Mouse (Mus musculus) ES-Bruce4 (cell line): ENCODE results near the gene Dot1l. TPM values are rescaled to one million over a fixed set of nuclear protein-coding genes. Genes with fewer than 3 reads are reported as not detected.

Experiments
- H3K27ac ChIP-seq: 2 replicates; pipeline ENCODE4 v1.5.1; 2012; ENCODE audit warnings: low read length, inconsistent platforms; ENCODE audit not compliant: insufficient read depth
- H3K27me3 ChIP-seq: 2 replicates; pipeline ENCODE4 v1.6.1; 2012; ENCODE audit warnings: mild to moderate bottlenecking, low read length, inconsistent platforms; ENCODE audit not compliant: control insufficient read depth, poor library complexity, insufficient read depth, severe bottlenecking
- H3K36me3 ChIP-seq: 2 replicates; pipeline ENCODE4 v1.6.1; 2012; ENCODE audit warnings: inconsistent platforms, mild to moderate bottlenecking, low read length, moderate library complexity; ENCODE audit not compliant: control insufficient read depth, poor library complexity, insufficient read depth, severe bottlenecking
- H3K4me1 ChIP-seq: one replicate; pipeline ENCODE4 v1.8.1; 2011; ENCODE audit warnings: low read length; ENCODE audit not compliant: control insufficient read depth, insufficient read depth
- H3K4me3 ChIP-seq: 2 replicates; pipeline ENCODE4 v1.5.1; 2011; ENCODE audit warnings: low read depth, mild to moderate bottlenecking, low read length
- H3K9ac ChIP-seq: 2 replicates; pipeline ENCODE4 v1.6.1; 2012; ENCODE audit warnings: low read depth, mild to moderate bottlenecking, inconsistent platforms; ENCODE audit not compliant: poor library complexity, severe bottlenecking
- H3K9me3 ChIP-seq: replicated peaks from 2 replicates; pipeline ENCODE4 v1.6.1; 2012; ENCODE audit warnings: mild to moderate bottlenecking, low read length, inconsistent platforms; ENCODE audit not compliant: control insufficient read depth, poor library complexity, insufficient read depth, severe bottlenecking
- CTCF ChIP-seq: IDR thresholded peaks from one replicate; pipeline ENCODE4 v1.8.1; 2011; ENCODE audit warnings: low read depth, low read length
- EP300 ChIP-seq: IDR thresholded peaks from 2 replicates; pipeline ENCODE4 v1.6.1; 2011; ENCODE audit warnings: low read depth, low read length; ENCODE audit not compliant: insufficient read depth
- POLR2A ChIP-seq: IDR thresholded peaks from one replicate; pipeline ENCODE4 v1.8.1; 2011; ENCODE audit warnings: low read length; ENCODE audit not compliant: insufficient read depth
- polyA plus RNA-seq: library from polyadenylated mRNA; stranded (reverse); fragments of >200 nt; gene quantifications from 2 replicates; pipeline ENCODE4 v1.2.4, GENCODE M21; 2011; ENCODE audit warnings: low read depth; ENCODE audit not compliant: missing spikeins, insufficient read depth, insufficient read length

Dot1l gene
- polyA plus RNA-seq, 1 experiment: 42.6 TPM

GRCm38 (mm10) chr10:80843087-80843930, 88.3 kb downstream of the Dot1l start:
- H3K27ac ChIP-seq: no peak overlapping the region

GRCm38 (mm10) chr10:80843931-80844547, 89.0 kb downstream of the Dot1l start, which contains the start of gene Lingo3:
Gene Lingo3, minus strand, starts transcription at chr10:80844039.
- peaks cover 3% of the 10 kb centered on the region for H3K4me1 ChIP-seq
- no peak for TF ChIP-seq POLR2A
- no peak for TF ChIP-seq CTCF
- no peak for TF ChIP-seq EP300
- peak within 1 kb of the TSS; percentile 52 for H3K4me3 ChIP-seq
- no peaks in the 10 kb centered on the region for H3K27me3 ChIP-seq
- H3K27ac ChIP-seq: no peak within 1 kb of the TSS
- H3K9me3 ChIP-seq: no peaks in the 10 kb centered on the region
- H3K9ac ChIP-seq: peak within 1 kb of the TSS; percentile 63
- no peaks in the 10 kb centered on the region for H3K36me3 ChIP-seq

More at GRCm38 (mm10) chr10:80843087-80843930, 88.3 kb downstream of the Dot1l start:
- Histone ChIP-seq H3K4me3 (peak overlapping the region; percentile 52), H3K27me3 (no peaks in the 10 kb centered on the region), H3K36me3 (no peaks in the 10 kb centered on the region), H3K9ac (peak overlapping the region; percentile 63), H3K9me3 (no peaks in the 10 kb centered on the region), H3K4me1 (peaks cover 3% of the 10 kb centered on the region)
- TF ChIP-seq CTCF: no peak
- no peak for TF ChIP-seq EP300
- no peak for TF ChIP-seq POLR2A

Other genes with a start within 250 kb of the Dot1l start
- 1.2 and 1.6 TPM in 2 replicates for gene Atp8b3, start 216.1 kb upstream of the Dot1l start, polyA plus RNA-seq
- gene Rexo1, start 193.6 kb upstream of the Dot1l start, polyA plus RNA-seq: 29.5 and 32.8 TPM in 2 replicates
- gene Klf16, start 177.9 kb upstream of the Dot1l start, polyA plus RNA-seq: 24.9 TPM in 2 replicates
- 35.8 and 49.5 TPM in 2 replicates for gene Abhd17a, start 164.9 kb upstream of the Dot1l start, polyA plus RNA-seq
- gene Scamp4, start 152.3 kb upstream of the Dot1l start, polyA plus RNA-seq: 58.4 and 68.9 TPM in 2 replicates
- 3.6 and 5.4 TPM in 2 replicates for gene Adat3, start 152.3 kb upstream of the Dot1l start, polyA plus RNA-seq
- 2.4 and 2.8 TPM in 2 replicates for gene Gm49322, start 149.2 kb upstream of the Dot1l start, polyA plus RNA-seq
- gene Csnk1g2, start 132.4 kb upstream of the Dot1l start, polyA plus RNA-seq: 82.7 and 84.6 TPM in 2 replicates
- gene Btbd2, start 98.1 kb upstream of the Dot1l start, polyA plus RNA-seq: 45.6 and 47.1 TPM in 2 replicates
- 54.6 and 57.4 TPM in 2 replicates for gene Mknk2, start 77.1 kb upstream of the Dot1l start, polyA plus RNA-seq
- 17.5 and 19.8 TPM in 2 replicates for gene Mob3a, start 53.2 kb upstream of the Dot1l start, polyA plus RNA-seq
- 7.2 and 9.6 TPM in 2 replicates for gene Izumo4, start 53.0 kb upstream of the Dot1l start, polyA plus RNA-seq
- 53.8 and 55.2 TPM in 2 replicates for gene Ap3d1, start 12.9 kb upstream of the Dot1l start, polyA plus RNA-seq
- 90.1 and 100 TPM in 2 replicates for gene Sf3a2, start 43.0 kb downstream of the Dot1l start, polyA plus RNA-seq
- 73.5 and 81.6 TPM in 2 replicates for gene Plekhj1, start 43.4 kb downstream of the Dot1l start, polyA plus RNA-seq
- gene Amh, start 50.0 kb downstream of the Dot1l start, polyA plus RNA-seq: 0.40 TPM in 1 of 2 replicates, not detected in the other
- gene Jsrp1, start 58.3 kb downstream of the Dot1l start, polyA plus RNA-seq: 0.85 TPM in 1 of 2 replicates, not detected in the other
- gene Oaz1, start 71.5 kb downstream of the Dot1l start, polyA plus RNA-seq: 471 and 498 TPM in 2 replicates
- gene Lingo3, start 88.8 kb downstream of the Dot1l start, polyA plus RNA-seq: 1.2 and 2.4 TPM in 2 replicates
- 105 and 135 TPM in 2 replicates for gene Lsm7, start 100.0 kb downstream of the Dot1l start, polyA plus RNA-seq
- 5.9 and 7.6 TPM in 2 replicates for gene Sppl2b, start 100.1 kb downstream of the Dot1l start, polyA plus RNA-seq
- 0.22 TPM in 1 of 2 replicates, not detected in the other for gene Tmprss9, start 116.6 kb downstream of the Dot1l start, polyA plus RNA-seq
- gene Timm13, start 145.8 kb downstream of the Dot1l start, polyA plus RNA-seq: 135 and 146 TPM in 2 replicates
- 25.9 and 28.2 TPM in 2 replicates for gene Lmnb2, start 163.0 kb downstream of the Dot1l start, polyA plus RNA-seq
- gene Gadd45b, start 174.9 kb downstream of the Dot1l start, polyA plus RNA-seq: 80.7 and 86.3 TPM in 2 replicates